Mouse (Mus musculus): Measurements from ENCODE around the gene Efcab8.

- TF ChIP-seq CHD2 (IDR thresholded peaks at IDR 0.05; ENCODE audit: low read depth, low read length): no peak
- no peak for TF ChIP-seq MAFK (IDR thresholded peaks at IDR 0.05; ENCODE audit: insufficient read depth, low read depth, low read length)
- TF ChIP-seq ZNF384 (IDR thresholded peaks at IDR 0.05; ENCODE audit: low read depth, low read length): no peak
- no peak for TF ChIP-seq ZC3H11A (IDR thresholded peaks at IDR 0.05; ENCODE audit: borderline replicate concordance, low read depth, low read length)
- TF ChIP-seq HCFC1 (IDR thresholded peaks at IDR 0.05; ENCODE audit: borderline replicate concordance, insufficient read depth, low read length): no peak
Observed at GRCm38 (mm10) chr2:153848389-153848788, 68.7 kb downstream of the Efcab8 start.

Measured in ES-E14 (cell line).